Mouse (Mus musculus) T-helper 2 cell (primary cell): ENCODE data around the gene Pou2af1.

Experiments used
- in situ Hi-C: fragments of 300-600 bp; cut with MboI, MseI; formaldehyde crosslinking; loops from one replicate; pipeline ENCODE4 v1.15.1; 2025; ENCODE audit warnings: high pct_unique_total_duplicates

Pou2af1 gene

GRCm38 (mm10) chr9:51215949-51216348 is 2.4 kb downstream of the Pou2af1 start:
- in situ Hi-C loops, result no loop called here

GRCm38 (mm10) chr9:51225636-51226166 is 12.2 kb downstream of the Pou2af1 start:
- in situ Hi-C loops, result no loop called here

GRCm38 (mm10) chr9:51230701-51231389 is 17.3 kb downstream of the Pou2af1 start:
- in situ Hi-C loops, result no loop called here

GRCm38 (mm10) chr9:51232163-51232562 is 18.7 kb downstream of the Pou2af1 start:
- in situ Hi-C loops, result no loop called here

DNA sequence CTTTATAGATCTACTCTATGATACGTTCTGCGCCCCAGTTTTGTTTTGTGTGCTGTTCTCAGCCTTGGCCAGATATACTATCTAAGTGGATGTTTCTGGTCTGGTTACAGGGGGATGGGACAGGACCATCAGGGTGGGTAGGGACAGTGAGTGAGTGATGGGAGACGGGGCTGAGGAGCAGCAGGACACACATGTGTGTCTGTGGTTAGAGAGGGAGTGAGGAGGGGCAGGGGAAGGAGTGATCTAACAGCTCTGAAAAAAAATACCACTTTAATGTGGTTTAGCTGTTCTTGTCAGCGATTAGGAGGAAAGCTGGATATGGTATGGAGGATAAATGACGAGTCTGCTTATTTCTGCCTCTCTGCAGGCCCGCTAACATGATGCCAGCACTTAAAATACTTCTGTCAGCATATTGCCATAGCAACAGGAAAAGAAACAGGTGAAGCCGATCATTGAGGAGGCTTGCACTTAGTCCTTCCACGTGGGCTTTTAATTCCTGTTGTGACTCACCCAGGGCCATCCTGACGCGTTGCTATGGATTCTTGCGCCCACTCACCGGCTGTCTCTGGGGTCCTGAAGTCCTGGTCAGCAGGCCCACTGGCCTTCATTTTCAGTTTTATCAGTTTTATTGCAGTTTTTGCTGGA is 25.4 kb downstream of the Pou2af1 start:
- in situ Hi-C loops, result no loop called here

DNA sequence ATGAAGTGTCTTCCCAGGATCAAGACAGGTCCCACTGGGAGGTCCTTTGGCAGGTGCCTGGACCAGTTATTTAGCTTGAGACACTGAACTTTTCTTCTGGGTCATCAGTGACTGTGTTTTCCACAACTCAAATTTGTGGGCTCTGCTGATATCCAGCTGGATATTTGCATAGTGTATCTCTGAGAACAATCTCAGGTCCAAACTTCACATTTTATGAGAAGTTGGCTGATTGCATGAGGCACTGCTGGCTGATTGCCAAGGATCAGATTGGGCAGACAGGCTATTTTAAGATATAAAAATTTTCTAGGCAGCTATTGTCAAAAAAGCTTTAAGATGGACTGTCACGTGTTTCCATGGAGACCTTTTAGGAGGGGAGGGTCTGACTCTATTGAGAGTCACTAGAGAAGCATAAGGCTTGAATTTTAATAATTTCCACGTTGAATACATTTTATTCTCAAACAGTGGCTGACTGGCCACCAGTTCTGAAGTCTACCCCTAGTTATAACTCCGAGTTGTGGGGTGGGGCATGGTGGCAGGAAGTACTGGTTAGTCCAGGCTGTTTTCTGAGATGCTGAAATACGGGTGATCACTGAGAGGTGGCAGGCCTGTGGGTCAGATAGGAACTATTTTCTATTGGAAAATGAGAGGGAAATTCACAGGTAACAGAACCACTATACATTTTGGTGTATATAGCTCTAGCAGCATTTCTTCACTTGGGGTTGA is 43.4 kb downstream of the Pou2af1 start:
- in situ Hi-C loops, result loop anchor here (10.0 kb wide), 1 partner anchor 1042 kb away; no protein-coding TSS in a partner anchor

DNA sequence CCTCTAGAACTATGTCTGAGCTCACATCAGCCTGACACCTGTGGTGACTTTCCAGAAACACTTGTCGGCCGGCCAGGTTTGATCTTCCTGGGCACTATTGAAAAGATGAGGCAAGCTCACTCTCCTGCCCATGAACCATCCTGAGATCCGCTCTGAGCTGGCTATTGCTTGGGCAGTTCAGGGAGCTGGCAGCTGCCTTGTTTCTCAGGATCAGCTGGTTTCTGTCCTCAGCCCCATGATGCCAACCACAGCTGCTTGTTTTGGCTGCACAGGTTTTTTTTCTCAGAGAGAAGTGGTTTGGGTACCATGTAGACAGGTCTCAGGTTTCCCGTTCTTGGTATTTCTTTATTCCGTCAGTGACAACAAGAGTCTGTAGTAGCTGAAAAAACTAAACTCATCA is 44.9 kb downstream of the Pou2af1 start:
- in situ Hi-C loops, result loop anchor here (10.0 kb wide), 1 partner anchor 1044 kb away; no protein-coding TSS in a partner anchor

DNA sequence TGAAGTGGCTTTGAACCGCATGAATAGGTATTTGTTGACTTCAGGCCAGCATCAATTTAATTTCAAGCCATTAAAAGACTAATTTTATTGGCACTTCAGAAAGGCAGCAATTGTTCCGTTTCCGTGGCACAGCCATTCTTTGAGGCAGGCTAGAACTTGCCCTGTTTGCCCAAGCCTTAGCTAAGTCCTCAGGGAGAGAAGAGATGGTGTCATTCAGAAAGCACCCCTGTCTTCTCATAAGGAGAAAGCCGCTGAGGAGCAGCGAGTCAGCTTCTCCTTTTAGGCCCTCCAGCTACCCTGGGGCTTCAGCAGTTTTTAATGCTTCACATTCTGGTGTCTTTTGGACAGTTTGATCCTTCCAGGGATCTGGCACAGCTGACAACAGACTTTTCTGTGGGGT is 55.3 kb downstream of the Pou2af1 start:
- in situ Hi-C loops, result no loop called here

DNA sequence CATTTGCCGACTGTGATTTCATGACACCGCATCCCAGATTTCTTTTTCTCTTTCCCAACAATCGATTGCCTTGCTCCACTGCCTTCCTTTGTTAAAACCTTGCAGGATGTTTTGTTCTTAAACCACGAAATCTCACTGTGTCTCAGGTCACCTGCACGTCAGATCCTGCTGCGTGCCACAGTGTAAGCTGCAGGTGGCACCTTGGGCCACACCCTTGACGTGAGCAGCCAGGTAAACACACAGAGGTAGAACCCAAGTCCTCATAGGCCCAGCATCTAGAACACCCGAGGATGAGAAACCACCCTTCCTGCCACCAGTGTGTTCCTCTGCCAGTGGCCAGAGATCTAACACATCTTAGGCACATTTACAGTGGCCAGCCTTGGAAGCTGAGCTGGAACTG is 57.6 kb downstream of the Pou2af1 start:
- in situ Hi-C loops, result no loop called here

DNA sequence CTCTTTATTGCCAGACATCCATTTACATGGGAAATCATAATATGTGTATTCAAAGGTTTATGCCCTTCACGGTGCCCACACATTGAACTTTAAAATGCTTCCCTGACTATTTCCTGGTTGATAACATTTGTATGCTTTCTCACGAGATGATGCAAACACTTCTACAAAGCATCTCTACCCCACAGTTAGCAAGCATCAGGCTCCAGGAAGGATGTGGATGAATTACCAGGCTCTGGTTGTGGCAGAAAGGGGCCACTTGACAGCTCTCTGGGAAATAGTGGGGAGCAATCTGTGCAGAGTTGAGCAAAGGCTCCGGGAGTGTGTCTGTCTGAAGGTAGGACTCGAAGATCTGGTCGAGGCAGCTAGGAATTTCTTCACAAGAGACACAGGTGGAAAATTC is 58.6 kb downstream of the Pou2af1 start:
- in situ Hi-C loops, result no loop called here

- in situ Hi-C loops, result no loop called here
Observed at GRCm38 (mm10) chr9:51273581-51274154, 60.2 kb downstream of the Pou2af1 start.

GRCm38 (mm10) chr9:51274678-51275077 is 61.2 kb downstream of the Pou2af1 start:
- in situ Hi-C loops, result loop anchor here (25.0 kb wide), 1 partner anchor 437 kb away; the partner anchor contains the start of gene Ppp2r1b

- in situ Hi-C loops, result loop anchor here (25.0 kb wide), 1 partner anchor 441 kb away; the partner anchor contains the start of gene Ppp2r1b
Observed at GRCm38 (mm10) chr9:51277834-51278498, 64.5 kb downstream of the Pou2af1 start.

GRCm38 (mm10) chr9:51278500-51279381 is 65.2 kb downstream of the Pou2af1 start, which contains the start of gene Colca2:
TSS of gene Colca2 (minus strand) at chr9:51278569.
- in situ Hi-C loops, result loop anchor here (25.0 kb wide), 1 partner anchor 441 kb away; the partner anchor contains the start of gene Ppp2r1b

DNA sequence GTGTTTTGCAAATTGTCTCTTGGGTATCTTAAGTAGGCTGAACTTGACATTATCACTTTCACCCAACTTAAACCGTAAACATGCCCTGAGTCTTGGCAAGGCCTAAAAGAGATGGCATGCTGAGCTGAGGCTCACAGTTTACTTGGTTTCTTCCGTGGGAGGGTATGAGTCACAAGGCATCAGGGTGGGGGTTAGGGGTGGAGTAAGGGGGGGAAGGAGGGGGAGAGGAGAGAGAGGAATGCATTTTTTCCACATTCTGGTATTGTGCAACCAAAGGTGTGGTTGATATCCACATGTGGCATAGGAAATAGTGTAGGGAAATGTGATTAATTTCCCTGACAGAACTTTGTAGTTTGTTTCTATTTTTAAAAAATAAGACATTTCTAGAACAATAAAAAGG is 72.6 kb downstream of the Pou2af1 start:
- in situ Hi-C loops, result loop anchor here (25.0 kb wide), 1 partner anchor 449 kb away; the partner anchor contains the start of gene Ppp2r1b
